Mouse (Mus musculus) hindbrain, embryonic 15.5 days (tissue): ENCODE results near the gene Bpifb2. TPM values are rescaled to one million over a fixed set of nuclear protein-coding genes. Genes with fewer than 3 reads are reported as not detected.

ENCODE experiments used
- ATAC-seq: fragments of 200-750 bp; cut with Nextera tagmentation; 2 replicates; pipeline ENCODE4 v1.8.0; 2017; ENCODE audit warnings: low read depth, moderate number of reproducible peaks, moderate TSS enrichment; ENCODE audit not compliant: low FRiP score
- H3K27ac ChIP-seq: fragments of 300-500 bp; sonication (generic); replicated peaks from 2 replicates; pipeline ENCODE4 v1.5.1; 2015; ENCODE audit warnings: mild to moderate bottlenecking, inconsistent platforms
- H3K27me3 ChIP-seq: fragments of 300-500 bp; sonication (generic); 2 replicates; pipeline ENCODE4 v1.6.1; 2015; ENCODE audit warnings: control low read depth, inconsistent platforms
- H3K36me3 ChIP-seq: fragments of 300-500 bp; sonication (generic); 2 replicates; pipeline ENCODE4 v1.6.1; 2015; ENCODE audit warnings: control low read depth, inconsistent platforms
- H3K4me1 ChIP-seq: fragments of 300-500 bp; sonication (generic); replicated peaks from 2 replicates; pipeline ENCODE4 v1.6.1; 2015; ENCODE audit warnings: control low read depth, inconsistent platforms
- H3K4me2 ChIP-seq: fragments of 300-500 bp; sonication (generic); 2 replicates; pipeline ENCODE4 v1.6.1; 2015; ENCODE audit warnings: moderate library complexity, mild to moderate bottlenecking, inconsistent platforms
- H3K4me3 ChIP-seq: fragments of 300-500 bp; sonication (generic); 2 replicates; pipeline ENCODE4 v1.5.1; 2015; ENCODE audit warnings: mild to moderate bottlenecking, inconsistent platforms
- H3K9ac ChIP-seq: fragments of 300-500 bp; sonication (generic); 2 replicates; pipeline ENCODE4 v1.6.1; 2015; ENCODE audit warnings: inconsistent platforms
- H3K9me3 ChIP-seq: fragments of 300-500 bp; sonication (generic); 2 replicates; pipeline ENCODE4 v1.6.1; 2016; ENCODE audit warnings: control low read depth, inconsistent platforms
- WGBS: fragments of 180-500 bp; shearing (Covaris S2); methylation state at CpG from one replicate; pipeline ENCODE4 v1.1.7; 2015; 5-methylcytosine and 5-hydroxymethylcytosine counted together
- polyA plus RNA-seq: library from polyadenylated mRNA; unstranded; fragments of >200 nt; fragmentation: Nextera tagmentation; extraction: Ambion mirVana; gene quantifications from 2 replicates; pipeline ENCODE4 v1.2.1, GENCODE M21; 2015

Gene Bpifb2
- polyA plus RNA-seq, 1 experiment from 2014 or later = 0.17 TPM

DNA sequence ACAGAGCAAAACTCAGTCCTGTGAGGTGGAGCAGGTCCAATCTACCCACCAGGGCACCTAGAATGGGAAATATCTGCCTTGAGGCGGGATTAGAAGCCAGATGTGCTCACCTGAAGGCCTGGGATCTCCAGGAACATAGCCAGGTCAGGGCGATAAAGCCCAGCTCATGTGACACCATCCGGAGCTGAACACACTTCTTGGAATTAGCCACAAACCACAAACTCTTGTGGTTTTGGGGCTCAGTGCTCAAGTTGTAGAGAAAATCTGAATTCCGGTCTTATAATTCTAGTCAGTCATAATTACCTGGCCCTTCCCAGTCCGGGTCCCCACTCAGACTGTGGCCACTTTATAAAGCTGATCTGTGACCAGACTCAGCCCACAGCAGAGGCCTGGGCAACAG is 63.0 kb downstream of the Bpifb2 start, which contains the start of gene Bpifb4:
Bpifb4 (plus strand) TSS at position 370 of the 400 bp plus-strand sequence.
- Histone ChIP-seq H3K9me3 (no peaks in the 10 kb centered on the region), H3K4me2 (no peak within 1 kb of the TSS), H3K4me3 (no peak within 1 kb of the TSS), H3K36me3 (no peaks in the 10 kb centered on the region), H3K27me3 (no peaks in the 10 kb centered on the region), H3K9ac (no peak within 1 kb of the TSS), H3K4me1 (no peaks in the 10 kb centered on the region), H3K27ac (no peak within 1 kb of the TSS)
- WGBS = 94% methylated on average over 5 of the region's 5 CpGs
- ATAC-seq = no peak

DNA sequence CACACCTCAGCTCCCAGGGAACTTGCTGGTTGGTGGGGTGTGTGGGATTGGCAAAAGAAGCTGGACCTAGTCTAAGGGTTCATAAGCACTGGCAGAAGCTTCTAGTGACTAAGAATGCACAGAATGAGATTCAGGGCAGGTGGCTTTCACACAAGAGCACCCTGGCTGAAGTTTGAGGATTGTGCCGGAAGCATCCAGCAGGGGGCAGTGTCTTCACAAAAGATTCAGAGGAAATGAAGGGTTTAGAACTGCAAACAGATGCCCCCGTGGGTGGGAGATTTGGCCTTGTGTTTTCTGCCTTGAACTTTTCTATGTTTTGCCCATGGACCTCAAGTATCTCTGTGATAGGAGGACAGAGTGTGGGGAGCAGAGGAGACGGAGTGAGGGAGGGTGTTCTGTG is 68.7 kb downstream of the Bpifb2 start:
- Histone ChIP-seq H3K27ac (no peak overlapping the region), H3K4me2 (no peak overlapping the region), H3K4me1 (no peaks in the 10 kb centered on the region), H3K9ac (no peak overlapping the region), H3K36me3 (no peaks in the 10 kb centered on the region), H3K4me3 (no peak overlapping the region), H3K27me3 (no peaks in the 10 kb centered on the region), H3K9me3 (no peaks in the 10 kb centered on the region)
- WGBS = 40% methylated on average over 3 of the region's 3 CpGs
- no peak for ATAC-seq

DNA sequence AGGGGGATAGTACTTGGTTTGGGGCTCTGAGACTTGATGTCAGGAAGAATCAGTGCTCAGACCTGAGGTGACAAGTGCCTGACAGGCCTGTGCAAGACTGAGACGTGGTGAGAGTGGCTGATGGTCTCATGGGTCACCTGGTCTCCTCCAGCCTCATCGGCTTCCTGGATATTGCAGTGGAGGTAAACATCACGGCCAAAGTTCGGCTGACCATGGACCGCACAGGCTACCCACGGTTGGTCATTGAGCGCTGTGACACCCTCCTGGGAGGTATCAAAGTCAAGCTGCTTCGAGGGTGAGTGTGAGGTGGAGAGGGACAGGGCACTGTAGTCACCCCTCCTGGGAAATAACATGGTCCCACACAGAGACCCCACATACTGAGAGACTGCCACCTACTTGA is 69.7 kb downstream of the Bpifb2 start:
- H3K27me3 ChIP-seq = no peaks in the 10 kb centered on the region

More for the DNA sequence above, 69.7 kb downstream of the Bpifb2 start:
- Histone ChIP-seq H3K36me3 (no peaks in the 10 kb centered on the region), H3K4me2 (no peak overlapping the region), H3K27ac (no peak overlapping the region), H3K9me3 (no peaks in the 10 kb centered on the region), H3K9ac (no peak overlapping the region), H3K4me1 (no peaks in the 10 kb centered on the region), H3K4me3 (no peak overlapping the region)
- no peak for ATAC-seq
- 90% methylated on average over 8 of the region's 8 CpGs for WGBS

Other genes with a start within 250 kb of the Bpifb2 start
- gene Commd7, start 242.3 kb upstream of the Bpifb2 start, polyA plus RNA-seq = 89.0 and 89.9 TPM in 2 replicates
- gene Dnmt3b, start 225.6 kb upstream of the Bpifb2 start, polyA plus RNA-seq = 3.2 and 3.5 TPM in 2 replicates
- gene Dnmt3c, start 178.4 kb upstream of the Bpifb2 start, polyA plus RNA-seq = 0.16 TPM in 1 of 2 replicates, not detected in the other
- gene Mapre1, start 133.8 kb upstream of the Bpifb2 start, polyA plus RNA-seq = 348 and 356 TPM in 2 replicates
- not detected in 2 replicates for gene Efcab8, start 95.1 kb upstream of the Bpifb2 start, polyA plus RNA-seq
- not detected in 2 replicates for gene Sun5, start 4.0 kb upstream of the Bpifb2 start, polyA plus RNA-seq
- 0.12 TPM in 1 of 2 replicates, not detected in the other for gene Bpifb6, start 25.3 kb downstream of the Bpifb2 start, polyA plus RNA-seq
- not detected in 2 replicates for gene Bpifb3, start 43.2 kb downstream of the Bpifb2 start, polyA plus RNA-seq
- gene Bpifb4, start 63.2 kb downstream of the Bpifb2 start, polyA plus RNA-seq = not detected in 2 replicates
- gene Bpifa6, start 99.9 kb downstream of the Bpifb2 start, polyA plus RNA-seq = not detected in 2 replicates
- not detected in 2 replicates for gene Bpifa2, start 133.2 kb downstream of the Bpifb2 start, polyA plus RNA-seq